Mouse (Mus musculus): ENCODE measurements around the gene Gm21976. TPM values are rescaled to one million over a fixed set of nuclear protein-coding genes. Genes with fewer than 3 reads are reported as not detected.

The Gm21976 gene
- polyA plus RNA-seq, 1 experiment from 2014 or later = not detected

Other genes starting within 250 kb of the Gm21976 start
- gene Arhgef28, start 73.4 kb upstream of the Gm21976 start, polyA plus RNA-seq (2015; fragmentation: Nextera tagmentation; extraction: Ambion mirVana) = 15.9 and 19.3 TPM in 2 replicates
- gene Utp15, start 16.8 kb upstream of the Gm21976 start, polyA plus RNA-seq (2015; fragmentation: Nextera tagmentation; extraction: Ambion mirVana) = 27.3 and 28.2 TPM in 2 replicates
- 62.0 and 62.3 TPM in 2 replicates for gene Ankra2, start 16.8 kb upstream of the Gm21976 start, polyA plus RNA-seq (2015; fragmentation: Nextera tagmentation; extraction: Ambion mirVana)
- 585 and 615 TPM in 2 replicates for gene Btf3, start 37.1 kb downstream of the Gm21976 start, polyA plus RNA-seq (2015; fragmentation: Nextera tagmentation; extraction: Ambion mirVana)
- gene Foxd1, start 74.4 kb downstream of the Gm21976 start, polyA plus RNA-seq (2015; fragmentation: Nextera tagmentation; extraction: Ambion mirVana) = 0.79 and 1.1 TPM in 2 replicates
- 0.99 and 1.1 TPM in 2 replicates for gene Gm10320, start 212.1 kb downstream of the Gm21976 start, polyA plus RNA-seq (2015; fragmentation: Nextera tagmentation; extraction: Ambion mirVana)

All from hindbrain, embryonic 13.5 days (tissue).